Mouse (Mus musculus) c-Kit-positive CD71-negative TER-119-negative erythroid progenitor cells, embryonic 14.5 days (primary cell): Measurements from ENCODE around the gene Spsb3.

Experiments used
- DNase-seq: peaks from one replicate; pipeline ENCODE4 v3.0.0-alpha.2; 2013; ENCODE audit warnings: low read depth

The Spsb3 gene

DNA sequence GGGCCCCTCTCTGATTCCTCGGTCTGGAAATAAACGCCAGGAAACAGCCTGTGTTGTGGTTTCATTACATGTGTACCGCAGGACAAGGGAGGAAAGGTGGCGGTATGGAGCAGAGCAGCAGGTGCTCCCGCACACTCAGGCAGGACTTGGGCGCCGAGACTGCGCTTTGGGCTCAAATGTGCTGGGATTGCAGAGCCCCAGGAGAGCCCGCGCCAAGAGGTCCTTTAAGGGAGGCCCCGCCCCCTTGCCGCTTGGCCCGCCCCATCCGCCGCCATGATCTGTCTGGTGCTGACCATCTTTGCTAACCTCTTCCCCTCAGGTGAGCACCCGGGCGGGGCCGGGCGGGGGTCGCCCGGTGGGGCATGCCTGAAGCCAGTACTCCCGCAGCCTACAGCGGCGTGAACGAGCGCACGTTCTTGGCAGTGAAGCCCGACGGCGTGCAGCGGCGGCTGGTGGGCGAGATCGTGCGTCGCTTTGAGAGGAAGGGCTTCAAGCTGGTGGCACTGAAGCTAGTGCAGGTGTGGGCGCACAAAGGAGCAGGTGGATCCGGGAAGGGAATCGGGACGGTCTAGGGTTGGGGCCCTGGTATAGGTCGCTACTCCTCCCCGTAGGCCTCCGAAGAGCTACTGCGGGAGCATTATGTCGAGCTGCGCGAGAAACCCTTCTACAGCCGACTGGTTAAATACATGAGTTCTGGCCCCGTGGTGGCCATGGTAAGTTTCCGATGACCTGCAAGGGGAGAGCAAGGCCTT lies 10.0 kb downstream of the Spsb3 start, which contains the start of gene Nme3:
Nme3 (plus strand) TSS at position 260 of the 752 bp plus-strand sequence.
- peak; percentile 54 for DNase-seq

DNA sequence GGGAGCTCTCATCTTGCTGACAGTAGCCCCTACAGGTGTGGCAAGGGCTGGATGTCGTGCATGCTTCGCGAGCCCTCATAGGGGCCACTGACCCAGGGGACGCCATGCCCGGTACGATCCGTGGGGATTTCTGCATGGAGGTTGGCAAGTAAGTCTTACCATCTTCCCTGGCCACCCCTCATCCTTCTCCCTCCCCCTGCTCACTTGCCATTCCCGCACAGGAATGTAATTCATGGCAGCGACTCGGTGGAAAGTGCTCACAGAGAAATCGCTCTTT lies 10.5 kb downstream of the Spsb3 start:
- no peak for DNase-seq

- no peak for DNase-seq
Measured at GRCm38 (mm10) chr17:24897600-24897999, 11.2 kb downstream of the Spsb3 start.

- no peak for DNase-seq
Measured at GRCm38 (mm10) chr17:24898041-24898854, 11.8 kb downstream of the Spsb3 start.

DNA sequence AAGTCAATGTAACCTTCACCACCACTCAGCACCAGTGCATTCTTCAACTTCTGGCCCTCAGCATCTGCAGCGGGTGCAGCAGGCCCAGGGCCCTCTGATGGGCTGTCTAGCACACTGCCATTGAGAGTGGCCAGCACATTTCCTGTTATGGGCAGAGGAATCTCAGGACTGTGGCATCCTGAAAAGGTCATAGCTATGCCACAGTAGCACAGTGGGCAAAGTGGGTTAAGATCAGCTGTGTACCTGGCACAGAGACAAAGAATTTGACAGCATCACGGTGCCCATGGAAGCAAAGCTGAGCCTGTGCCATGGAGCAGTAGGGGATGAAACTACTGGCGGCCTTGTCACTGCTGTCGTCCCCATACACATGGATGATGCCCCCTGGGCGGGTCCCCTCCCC lies 12.7 kb downstream of the Spsb3 start:
- DNase-seq = no peak

- no peak for DNase-seq
Measured at GRCm38 (mm10) chr17:24900014-24900413, 13.6 kb downstream of the Spsb3 start.

- DNase-seq = no peak
Measured at GRCm38 (mm10) chr17:24902124-24902523, 15.7 kb downstream of the Spsb3 start.

GRCm38 (mm10) chr17:24902671-24903474 lies 16.4 kb downstream of the Spsb3 start:
- peak; percentile 57 for DNase-seq

- DNase-seq = no peak
Measured at GRCm38 (mm10) chr17:24903767-24904166, 17.3 kb downstream of the Spsb3 start.

GRCm38 (mm10) chr17:24907591-24907990 lies 21.1 kb downstream of the Spsb3 start:
- no peak for DNase-seq

DNA sequence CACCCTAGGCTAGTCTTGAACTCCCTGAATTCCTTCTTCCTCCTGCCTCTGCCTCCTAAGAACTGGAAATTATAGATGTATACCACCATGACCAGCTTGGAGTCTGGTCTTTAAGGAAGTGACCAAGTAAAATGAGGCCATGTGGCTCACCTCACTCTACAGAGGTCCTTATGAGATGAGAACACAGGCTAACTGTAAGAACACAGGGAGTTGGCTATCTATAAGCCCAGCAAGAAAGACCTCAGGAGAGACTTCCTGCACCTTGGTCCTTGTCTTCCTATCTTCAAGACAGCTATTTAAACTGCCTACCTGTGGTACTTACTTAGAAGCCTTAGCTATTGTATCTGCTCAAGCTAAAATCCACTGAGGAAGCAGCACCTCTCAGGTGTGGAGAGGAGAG lies 27.5 kb downstream of the Spsb3 start:
- DNase-seq = no peak

GRCm38 (mm10) chr17:24923246-24923645 lies 36.8 kb downstream of the Spsb3 start:
- no peak for DNase-seq

- no peak for DNase-seq
Measured at GRCm38 (mm10) chr17:24929506-24929905, 43.1 kb downstream of the Spsb3 start.

DNA sequence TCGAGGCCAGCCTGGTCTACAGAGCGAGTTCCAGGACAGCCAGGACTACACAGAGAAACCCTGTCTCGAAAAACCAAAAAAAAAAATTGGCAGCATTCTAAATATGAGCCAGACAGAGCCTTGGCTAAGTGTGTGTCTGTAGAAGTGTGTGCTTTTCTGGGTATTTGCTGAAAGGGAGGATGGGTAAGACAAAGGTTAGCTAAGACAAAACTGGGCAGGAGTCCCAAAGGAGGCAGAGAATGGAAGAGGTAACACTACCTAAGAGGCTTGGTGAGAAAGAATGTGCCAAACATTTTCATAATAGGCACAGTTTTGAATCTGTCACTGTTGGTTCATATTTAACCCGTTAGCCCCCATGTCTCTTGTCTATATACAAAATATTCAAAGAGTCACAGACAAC lies 46.0 kb downstream of the Spsb3 start:
- no peak for DNase-seq

- no peak for DNase-seq
Measured at GRCm38 (mm10) chr17:24933163-24933562, 46.7 kb downstream of the Spsb3 start.

GRCm38 (mm10) chr17:24934926-24935325 lies 48.5 kb downstream of the Spsb3 start:
- no peak for DNase-seq

DNA sequence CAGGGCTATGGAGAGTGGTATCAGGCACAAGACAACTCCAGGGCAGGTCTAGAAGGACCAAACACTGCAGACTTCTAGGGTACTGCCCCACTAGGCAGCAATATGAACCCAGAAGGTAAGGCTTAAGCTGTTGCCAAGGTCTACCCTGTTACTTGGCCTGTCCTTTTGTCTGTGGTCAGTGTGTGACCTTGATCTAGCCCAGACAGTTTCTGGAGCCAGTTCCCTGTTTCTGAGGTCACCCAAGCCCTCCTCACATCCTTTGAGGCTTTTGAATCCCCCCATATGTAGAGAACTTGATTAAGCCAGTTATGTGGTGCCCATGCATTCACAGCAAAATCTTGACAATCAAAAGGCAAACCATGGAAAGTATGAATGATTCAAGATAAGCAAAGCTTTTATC lies 49.2 kb downstream of the Spsb3 start:
- DNase-seq = no peak

- DNase-seq = peak; percentile 88
Measured at GRCm38 (mm10) chr17:24936259-24937237, 50.1 kb downstream of the Spsb3 start, which contains the start of gene Mapk8ip3. Mapk8ip3 (minus strand) TSS chr17:24936977.

GRCm38 (mm10) chr17:24937266-24937665 lies 50.8 kb downstream of the Spsb3 start:
- no peak for DNase-seq
